Mouse (Mus musculus) monocyte, adult 2 months (primary cell): Measurements from ENCODE around the gene Ncoa3.
"Not testable (repeated sequence)": the region's sequence is repeated elsewhere in the genome, so short reads cannot be mapped to it uniquely, and the experiment has no call there.

Experiments
- DNase-seq, 2 experiments: peaks; one replicate each; pipeline ENCODE4 v3.0.0; 2022; ENCODE audit warnings: low spot score in 2 of 2, low read depth in 1 of 2

Ncoa3 gene

GRCm38 (mm10) chr2:165992270-165993172, at the start of gene Ncoa3:
Gene Ncoa3 (plus strand): TSS chr2:165992636.
- peak; percentile 68 to 79 for DNase-seq

GRCm38 (mm10) chr2:165943113-165943512, 49.3 kb upstream of the Ncoa3 start:
- DNase-seq, result no peak

GRCm38 (mm10) chr2:165944576-165945351, 47.7 kb upstream of the Ncoa3 start:
- no peak for DNase-seq

- no peak for DNase-seq
Measured at GRCm38 (mm10) chr2:165946046-165946564, 46.3 kb upstream of the Ncoa3 start.

- no peak for DNase-seq
Measured at GRCm38 (mm10) chr2:165948007-165948406, 44.4 kb upstream of the Ncoa3 start.

GRCm38 (mm10) chr2:165948785-165949184, 43.7 kb upstream of the Ncoa3 start:
- not testable (repeated sequence) for DNase-seq

- no peak for DNase-seq
Measured at GRCm38 (mm10) chr2:165949719-165950118, 42.7 kb upstream of the Ncoa3 start.

GRCm38 (mm10) chr2:165951432-165952068, 40.9 kb upstream of the Ncoa3 start:
- DNase-seq, result no peak

- DNase-seq, result peak in 1 of 2 experiments; percentile 32
Measured at GRCm38 (mm10) chr2:165954872-165955271, 37.6 kb upstream of the Ncoa3 start.

GRCm38 (mm10) chr2:165955386-165955785, 37.0 kb upstream of the Ncoa3 start:
- no peak for DNase-seq

- no peak for DNase-seq
Measured at GRCm38 (mm10) chr2:165956096-165956740, 36.2 kb upstream of the Ncoa3 start.

GRCm38 (mm10) chr2:165957257-165957828, 35.1 kb upstream of the Ncoa3 start:
- DNase-seq, result no peak

- no peak for DNase-seq
Measured at GRCm38 (mm10) chr2:165958556-165958955, 33.9 kb upstream of the Ncoa3 start.

GRCm38 (mm10) chr2:165960695-165961094, 31.7 kb upstream of the Ncoa3 start:
- DNase-seq, result no peak

GRCm38 (mm10) chr2:165962824-165963223, 29.6 kb upstream of the Ncoa3 start:
- no peak for DNase-seq

GRCm38 (mm10) chr2:165964121-165964520, 28.3 kb upstream of the Ncoa3 start:
- DNase-seq, result no peak

GRCm38 (mm10) chr2:165967076-165967475, 25.4 kb upstream of the Ncoa3 start:
- DNase-seq, result no peak

GRCm38 (mm10) chr2:165967823-165968555, 24.4 kb upstream of the Ncoa3 start:
- DNase-seq, result no peak

GRCm38 (mm10) chr2:165968876-165969275, 23.6 kb upstream of the Ncoa3 start:
- peak in 1 of 2 experiments; percentile 51 for DNase-seq

GRCm38 (mm10) chr2:165969391-165969790, 23.0 kb upstream of the Ncoa3 start:
- DNase-seq, result no peak
